ENCODE assay signal across 13 mouse cellular contexts in genomic region chr7:68024625-68025024, GRCm38 (mm10).
DNase-seq lines count a peak whose midpoint lies in the region; ATAC-seq and TF ChIP-seq lines count a peak whose summit lies in the region.
"Had no signal": no experiment of that assay in that cellular context is flagged by ENCODE, and none has a peak within 500 bp of the region (broad histone marks: within the 10 kb centered on the region; RNA-seq: fewer than 3 reads in every experiment).

No protein-coding gene starts in this region.

- H3K9me3 ChIP-seq in kidney, embryonic 15.5 days (replicated peaks): no peaks in the 10 kb centered on the region
- no peaks in the 10 kb centered on the region for H3K9me3 ChIP-seq in liver, embryonic 12.5 days (replicated peaks)
- H3K9me3 ChIP-seq: lung, embryonic 15.5 days; midbrain, embryonic 12.5 days; stomach, embryonic 15.5 days had no signal

- WGBS in kidney, adult 2 months: 49% methylated on average over 4 of the region's 4 CpGs
- WGBS in kidney, embryonic 15.5 days: 65% methylated on average over 4 of the region's 4 CpGs
- WGBS in liver, embryonic 12.5 days (ENCODE audit: insufficient replicate concordance): 81% methylated on average over 4 of the region's 4 CpGs

- H3K4me1 ChIP-seq in kidney, adult 2 months (ENCODE audit: control insufficient read depth, insufficient read depth, low read length): peaks cover 46% of the 10 kb centered on the region
- peaks cover 87% of the 10 kb centered on the region for H3K4me1 ChIP-seq in kidney, embryonic 15.5 days
- H3K4me1 ChIP-seq in liver, embryonic 12.5 days: peaks cover 66% of the 10 kb centered on the region
- H3K4me1 ChIP-seq: stomach, embryonic 15.5 days had no signal

- no peak overlapping the region for H3K4me3 ChIP-seq in kidney, adult 2 months (ENCODE audit: insufficient read depth, low read depth, low read length)
- no peak overlapping the region for H3K4me3 ChIP-seq in kidney, embryonic 15.5 days (replicated peaks)
- H3K4me3 ChIP-seq in liver, embryonic 12.5 days: no peak overlapping the region
- H3K4me3 ChIP-seq: lung, embryonic 15.5 days; midbrain, embryonic 12.5 days; stomach, embryonic 15.5 days had no signal

- no peak overlapping the region for H3K4me2 ChIP-seq in kidney, embryonic 15.5 days
- H3K4me2 ChIP-seq in liver, embryonic 12.5 days: no peak overlapping the region
- H3K4me2 ChIP-seq: lung, embryonic 15.5 days; midbrain, embryonic 12.5 days; stomach, embryonic 15.5 days had no signal

- no peak for TF ChIP-seq POLR2A in kidney, adult 2 months (IDR thresholded peaks at IDR 0.05; ENCODE audit: low read depth, low read length)

- no peak overlapping the region for H3K27ac ChIP-seq in kidney, adult 2 months (ENCODE audit: insufficient read depth, low read depth, low read length)
- no peak overlapping the region for H3K27ac ChIP-seq in kidney, embryonic 15.5 days
- H3K27ac ChIP-seq in liver, embryonic 12.5 days: no peak overlapping the region
- H3K27ac ChIP-seq: hindbrain, postnatal 0 days; lung, embryonic 15.5 days; midbrain, embryonic 12.5 days; stomach, embryonic 15.5 days had no signal

- peak; percentile 29 for DNase-seq in embryo, embryonic 10.5 days (ENCODE audit: low spot score)
- DNase-seq in embryo, embryonic 11 days: no peak
- DNase-seq in kidney, adult 2 months: peak; percentile 93
- peak; percentile 9 for DNase-seq in adipocyte (ENCODE audit: low spot score)
- peak; percentile 79 to 88 for DNase-seq in kidney, postnatal 36 days
- DNase-seq: cerebellum, adult 18-20 months; thymus, postnatal 25 days had no signal

- no peaks in the 10 kb centered on the region for H3K36me3 ChIP-seq in kidney, adult 2 months (ENCODE audit: control insufficient read depth, insufficient read depth, low read length)
- H3K36me3 ChIP-seq in kidney, embryonic 15.5 days: 0 out of 2 replicates have a peak, but pooled peaks cover 4% of the 10 kb centered on the region
- H3K36me3 ChIP-seq in liver, embryonic 12.5 days: peaks cover 1% of the 10 kb centered on the region; the same call in 1 of the 2 replicates
- H3K36me3 ChIP-seq: lung, embryonic 15.5 days; stomach, embryonic 15.5 days had no signal

- no peak for TF ChIP-seq CTCF in kidney, adult 2 months (conservative IDR thresholded peaks at IDR 0.05; ENCODE audit: insufficient read depth, insufficient read length, low read depth, low read length)

- no peak overlapping the region for H3K9ac ChIP-seq in kidney, embryonic 15.5 days
- H3K9ac ChIP-seq in liver, embryonic 12.5 days: no peak overlapping the region
- H3K9ac ChIP-seq: lung, embryonic 15.5 days; midbrain, embryonic 12.5 days; stomach, embryonic 15.5 days had no signal

- H3K27me3 ChIP-seq in kidney, adult 2 months (replicated peaks; ENCODE audit: control insufficient read depth, insufficient read depth, low read length): no peaks in the 10 kb centered on the region
- H3K27me3 ChIP-seq in kidney, embryonic 15.5 days: no peaks in the 10 kb centered on the region
- H3K27me3 ChIP-seq in liver, embryonic 12.5 days (replicated peaks): no peaks in the 10 kb centered on the region
- H3K27me3 ChIP-seq: lung, embryonic 15.5 days; midbrain, embryonic 12.5 days; stomach, embryonic 15.5 days had no signal

- no peak; the same call in 1 of the 2 replicates for ATAC-seq in kidney, embryonic 15.5 days (replicated peaks; ENCODE audit: low FRiP score)
- ATAC-seq in liver, embryonic 12.5 days: no peak
- ATAC-seq: hindbrain, postnatal 0 days had no signal
